Mouse (Mus musculus) CH12.LX (cell line): ENCODE results near the gene Tsn.

Experiments used
- CTCF ChIP-seq, 2 experiments: IDR thresholded peaks in 1 of 2; conservative IDR thresholded peaks in 1 of 2; 2 replicates each; pipeline ENCODE4 v1.5.1; 2011 to 2012; ENCODE audit warnings: low read depth in 2 of 2, low read length in 2 of 2, improper control_type of control experiment in 1 of 2, inconsistent platforms in 1 of 2, mild to moderate bottlenecking in 1 of 2, moderate library complexity in 1 of 2
- ELF1 ChIP-seq: IDR thresholded peaks from 2 replicates; pipeline ENCODE4 v1.6.1; 2014; ENCODE audit warnings: low read depth, mild to moderate bottlenecking, inconsistent platforms, low read length, improper control_type of control experiment
- MAX ChIP-seq: IDR thresholded peaks from 2 replicates; pipeline ENCODE4 v1.6.1; 2011; ENCODE audit warnings: low read length, improper control_type of control experiment
- MAZ ChIP-seq: IDR thresholded peaks from 2 replicates; pipeline ENCODE4 v1.6.1; 2012; ENCODE audit warnings: low read depth, mild to moderate bottlenecking, inconsistent platforms, low read length, improper control_type of control experiment, moderate library complexity
- NELFE ChIP-seq: IDR thresholded peaks from 2 replicates; pipeline ENCODE4 v1.6.1; 2011; ENCODE audit warnings: low read depth, low read length, improper control_type of control experiment
- TBP ChIP-seq: conservative IDR thresholded peaks from 2 replicates; pipeline ENCODE4 v1.6.1; 2011; ENCODE audit warnings: low read depth, low read length, improper control_type of control experiment
- UBTF ChIP-seq: IDR thresholded peaks from 2 replicates; pipeline ENCODE4 v1.6.1; 2012; ENCODE audit warnings: low read depth, mild to moderate bottlenecking, inconsistent platforms, low read length, improper control_type of control experiment, moderate library complexity
- ZKSCAN1 ChIP-seq: IDR thresholded peaks from 2 replicates; pipeline ENCODE4 v1.6.1; 2012; ENCODE audit warnings: low read depth, inconsistent platforms, low read length, improper control_type of control experiment, borderline replicate concordance

DNA sequence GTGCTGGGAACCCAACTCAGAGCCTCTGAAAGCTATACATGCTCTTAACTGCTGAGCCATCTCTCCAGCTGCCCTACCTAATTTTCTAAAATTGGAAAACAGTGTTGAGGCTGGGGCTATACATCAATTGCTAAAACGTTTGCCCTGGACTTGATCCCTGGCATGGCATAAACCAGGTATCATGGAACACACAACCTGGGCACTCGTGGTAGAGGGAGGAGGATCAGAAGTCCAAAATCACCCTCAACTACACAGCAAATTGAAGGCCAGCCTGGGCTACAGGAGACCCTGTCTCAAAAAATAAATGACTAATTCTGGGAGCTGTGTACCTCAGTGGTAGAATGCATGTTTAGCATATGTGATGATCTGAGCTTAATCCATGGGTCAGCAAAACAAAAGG is 13.8 kb downstream of the Tsn start:
- TF ChIP-seq TBP (no peak), MAZ (no peak), NELFE (no peak), MAX (no peak), UBTF (no peak), ELF1 (no peak), ZKSCAN1 (no peak), CTCF (conservative IDR thresholded peaks at IDR 0.05 in 1 of 2, IDR thresholded peaks at IDR 0.05 in 1 of 2; ENCODE audit: low read depth in 2 of 2, low read length in 2 of 2) (no peak)
